Mouse (Mus musculus) limb, embryonic 10.5 days (tissue): Measurements from ENCODE around the gene Clhc1. TPM values are rescaled to one million over a fixed set of nuclear protein-coding genes. Genes with fewer than 3 reads are reported as not detected.

Experiments
- polyA plus RNA-seq: library from polyadenylated mRNA; unstranded; fragments of >200 nt; fragmentation: Nextera tagmentation; extraction: Ambion mirVana; gene quantifications from 2 replicates; pipeline ENCODE4 v1.2.1, GENCODE M21; 2016

Gene Clhc1
- polyA plus RNA-seq, 1 experiment from 2014 or later: 0.18 TPM

Other genes starting within 250 kb of the Clhc1 start
- 29.4 and 36.4 TPM in 2 replicates for gene Ccdc88a, start 174.3 kb upstream of the Clhc1 start, polyA plus RNA-seq
- 19.2 and 19.8 TPM in 2 replicates for gene Prorsd1, start 32.9 kb upstream of the Clhc1 start, polyA plus RNA-seq
- 43.1 and 45.2 TPM in 2 replicates for gene Mtif2, start 21.5 kb upstream of the Clhc1 start, polyA plus RNA-seq
- 1,063 and 1,282 TPM in 2 replicates for gene Rps27a, start 159 bp downstream of the Clhc1 start, polyA plus RNA-seq
- 53.6 and 64.7 TPM in 2 replicates for gene Rtn4, start 145.0 kb downstream of the Clhc1 start, polyA plus RNA-seq